Mouse (Mus musculus) left cerebral cortex, postnatal 36 days (tissue): Measurements from ENCODE around the gene Ppp1r10. TPM values are rescaled to one million over a fixed set of nuclear protein-coding genes. Genes with fewer than 3 reads are reported as not detected.

ENCODE experiments used
- DNase-seq, 2 experiments: peaks; one replicate each; pipeline ENCODE4 v3.0.0; 2021 to 2022; ENCODE audit warnings: low spot score in 2 of 2, mixed read lengths in 1 of 2
- intact Hi-C: fragments of 180-260 bp; cut with DNase I; formaldehyde crosslinking; loops from one replicate; pipeline ENCODE4 v1.15.1; 2025
- total RNA-seq, 2 experiments: library from RNA; stranded (reverse); gene quantifications; 2 replicates each; pipeline ENCODE4 v1.2.3; 2021

The Ppp1r10 gene
- total RNA-seq: 10 to 100 TPM; 62.5 to 84.5 TPM

- DNase-seq: peak; percentile 99
Measured at GRCm38 (mm10) chr17:35916297-35917142, at the start of gene Ppp1r10, which contains the start of gene Mrps18b. Gene Ppp1r10, plus strand, starts transcription at chr17:35916434. Gene Mrps18b, minus strand, starts transcription at chr17:35916389.

GRCm38 (mm10) chr17:35866911-35867890, 49.0 kb upstream of the Ppp1r10 start:
- intact Hi-C loops: no loop called here
- no peak for DNase-seq

More at GRCm38 (mm10) chr17:35916297-35917142, at the start of gene Ppp1r10, which contains the start of gene Mrps18b:
- intact Hi-C loops: loop anchor here (5.0 kb wide), 1 partner anchor 79 kb away; the partner anchor contains the start of gene Tubb5

- intact Hi-C loops: no loop called here
- DNase-seq: no peak
Measured at GRCm38 (mm10) chr17:35868165-35868820, 47.9 kb upstream of the Ppp1r10 start.

- intact Hi-C loops: no loop called here
- DNase-seq: no peak
Measured at GRCm38 (mm10) chr17:35868961-35869345, 47.3 kb upstream of the Ppp1r10 start.

GRCm38 (mm10) chr17:35869346-35870067, 46.7 kb upstream of the Ppp1r10 start:
- no peak for DNase-seq
- intact Hi-C loops: no loop called here

- intact Hi-C loops: no loop called here
- DNase-seq: peak in 1 of 2 experiments; percentile 37
Measured at GRCm38 (mm10) chr17:35870151-35870883, 45.9 kb upstream of the Ppp1r10 start.

- intact Hi-C loops: no loop called here
Measured at GRCm38 (mm10) chr17:35870884-35871696, 45.1 kb upstream of the Ppp1r10 start.

GRCm38 (mm10) chr17:35873774-35874519, 42.3 kb upstream of the Ppp1r10 start:
- DNase-seq: peak; percentile 85
- intact Hi-C loops: loop anchor here (2.0 kb wide), 3 partner anchors 37 to 135 kb away; no protein-coding TSS in a partner anchor

More at GRCm38 (mm10) chr17:35870884-35871696, 45.1 kb upstream of the Ppp1r10 start:
- no peak for DNase-seq

- DNase-seq: peak; percentile 59 to 70
- intact Hi-C loops: loop anchor here (2.0 kb wide), 1 partner anchor 46 kb away; no protein-coding TSS in a partner anchor
Measured at GRCm38 (mm10) chr17:35874721-35875120, 41.5 kb upstream of the Ppp1r10 start.

GRCm38 (mm10) chr17:35879245-35880057, 36.8 kb upstream of the Ppp1r10 start, which contains the start of gene Dhx16:
Gene Dhx16, plus strand, starts transcription at chr17:35879819.
- intact Hi-C loops: no loop called here
- peak; percentile 95 to 96 for DNase-seq

- intact Hi-C loops: no loop called here
Measured at GRCm38 (mm10) chr17:35882924-35883323, 33.3 kb upstream of the Ppp1r10 start.

GRCm38 (mm10) chr17:35883777-35884176, 32.5 kb upstream of the Ppp1r10 start:
- DNase-seq: no peak
- intact Hi-C loops: no loop called here

More at GRCm38 (mm10) chr17:35882924-35883323, 33.3 kb upstream of the Ppp1r10 start:
- DNase-seq: no peak

GRCm38 (mm10) chr17:35887725-35888124, 28.5 kb upstream of the Ppp1r10 start:
- DNase-seq: no peak
- intact Hi-C loops: no loop called here

- intact Hi-C loops: no loop called here
- DNase-seq: peak; percentile 88 to 95
Measured at GRCm38 (mm10) chr17:35896781-35897643, 19.2 kb upstream of the Ppp1r10 start, which contains the start of gene 2310061I04Rik. Gene 2310061I04Rik, minus strand, starts transcription at chr17:35897431.
